Mouse (Mus musculus) layer of hippocampus, adult 11-12 months (tissue): ENCODE measurements around the gene H2-M10.6.

ENCODE experiments used
- DNase-seq: peaks from one replicate; pipeline ENCODE4 v3.0.0; 2022; ENCODE audit warnings: low spot score

The H2-M10.6 gene

DNA sequence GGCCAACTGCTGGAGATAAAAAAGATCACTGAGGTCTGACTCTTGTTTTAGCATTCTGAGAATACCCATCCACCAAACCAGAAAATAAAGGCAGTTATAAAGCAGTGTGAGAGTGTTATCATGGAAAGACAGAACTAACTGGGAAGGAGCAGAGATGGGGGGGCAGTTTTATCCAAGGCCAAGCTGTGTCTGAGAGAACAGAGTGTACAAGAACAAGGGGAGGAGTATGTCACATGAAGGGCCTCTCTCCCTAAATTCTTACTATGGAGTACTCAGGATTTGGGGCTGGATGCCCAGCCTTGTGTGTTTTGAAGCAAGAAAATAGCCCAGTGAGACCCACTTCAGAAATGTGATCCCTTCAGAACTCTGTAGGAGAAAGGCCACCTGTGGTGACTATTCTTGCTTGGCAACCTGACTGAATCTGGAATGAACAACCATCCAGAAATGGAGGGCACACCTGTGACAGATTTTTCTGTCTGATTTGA is 29.0 kb downstream of the H2-M10.6 start:
- DNase-seq = no peak

DNA sequence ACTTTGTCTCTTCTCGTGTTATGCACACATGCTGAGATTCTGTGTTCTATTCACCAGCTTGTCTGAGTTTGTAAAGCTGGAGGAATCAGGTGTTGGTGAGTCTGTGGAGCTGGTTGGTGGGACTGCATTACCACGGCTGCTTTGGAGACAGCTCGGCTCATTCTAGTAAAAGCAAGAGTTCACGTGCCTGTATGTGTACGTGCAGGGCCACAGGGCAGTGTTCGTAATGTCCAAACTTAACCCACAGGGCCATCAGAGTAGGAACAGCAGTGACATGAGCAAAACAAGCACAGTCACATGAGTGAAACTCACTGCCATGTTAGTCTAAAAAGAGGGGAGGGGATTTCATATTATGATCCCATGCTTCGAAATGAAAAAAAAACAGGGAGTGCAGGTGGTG is 31.7 kb downstream of the H2-M10.6 start:
- DNase-seq = no peak

DNA sequence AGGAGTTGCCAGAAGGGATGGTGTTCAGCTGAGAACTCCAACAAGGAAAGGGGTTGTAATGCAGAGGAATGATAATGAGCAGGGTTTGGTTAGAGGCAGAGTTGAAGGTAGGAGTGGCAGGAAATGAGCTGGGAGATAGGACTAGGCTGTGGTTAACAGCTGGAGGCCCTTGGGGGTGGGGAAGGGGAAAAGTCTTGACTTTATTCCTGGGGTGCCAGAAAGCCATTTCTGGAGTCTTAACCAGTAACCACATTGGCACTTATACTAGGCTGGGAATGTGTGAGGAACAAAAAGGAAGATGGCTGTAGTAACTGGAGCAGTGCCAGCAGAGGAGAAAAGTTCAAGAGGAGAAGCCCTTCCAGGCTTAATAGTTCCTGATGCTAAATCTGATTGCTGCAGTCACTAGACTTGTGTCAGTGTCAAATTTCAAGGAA is 32.3 kb downstream of the H2-M10.6 start:
- no peak for DNase-seq

DNA sequence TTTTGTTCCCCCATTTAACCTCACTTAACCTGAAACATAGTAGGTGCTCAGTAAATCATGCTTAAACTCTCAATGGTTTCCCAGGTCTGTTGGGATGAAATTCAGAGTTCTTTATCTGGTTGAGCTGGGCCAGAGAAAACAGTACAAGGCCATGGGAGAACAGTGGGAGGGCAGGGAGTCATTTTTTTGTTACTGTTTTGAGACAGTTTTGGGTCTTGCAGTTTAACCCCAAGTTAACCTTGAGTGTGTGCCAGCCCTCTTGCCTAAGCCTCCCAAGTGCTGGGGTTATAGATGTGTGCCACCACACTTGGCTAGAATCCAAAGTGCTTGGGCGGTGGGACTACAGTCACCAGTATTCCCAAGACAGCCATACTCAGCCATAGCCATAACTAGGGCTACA is 32.8 kb downstream of the H2-M10.6 start:
- DNase-seq = no peak

- DNase-seq = no peak
These were observed 36.9 kb downstream of the H2-M10.6 start for GRCm38 (mm10) chr17:36848911-36849310.

- DNase-seq = no peak
These were observed 38.0 kb downstream of the H2-M10.6 start for GRCm38 (mm10) chr17:36849992-36850391.

- no peak for DNase-seq
These were observed 39.2 kb downstream of the H2-M10.6 start for GRCm38 (mm10) chr17:36851200-36851599.

DNA sequence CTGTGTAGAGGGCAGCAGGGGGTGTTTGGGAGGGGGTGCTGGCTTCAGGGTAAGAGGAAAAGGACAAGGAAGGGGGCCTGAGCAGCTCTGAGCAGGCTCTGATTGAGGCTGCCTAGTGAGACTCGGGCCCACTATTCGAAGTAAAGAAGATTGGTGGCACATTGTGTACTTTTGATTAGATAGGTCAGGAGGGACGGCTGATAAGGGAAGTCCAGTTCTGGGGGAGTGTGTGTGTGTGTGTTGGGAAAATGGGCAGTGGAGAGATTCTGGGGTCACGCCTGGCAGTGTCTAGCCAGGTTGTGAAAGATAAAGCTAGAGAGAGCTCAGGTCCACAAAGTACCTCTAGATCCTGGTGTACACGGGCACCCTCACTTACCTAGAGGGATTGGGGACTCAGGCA is 39.7 kb downstream of the H2-M10.6 start:
- DNase-seq = no peak

DNA sequence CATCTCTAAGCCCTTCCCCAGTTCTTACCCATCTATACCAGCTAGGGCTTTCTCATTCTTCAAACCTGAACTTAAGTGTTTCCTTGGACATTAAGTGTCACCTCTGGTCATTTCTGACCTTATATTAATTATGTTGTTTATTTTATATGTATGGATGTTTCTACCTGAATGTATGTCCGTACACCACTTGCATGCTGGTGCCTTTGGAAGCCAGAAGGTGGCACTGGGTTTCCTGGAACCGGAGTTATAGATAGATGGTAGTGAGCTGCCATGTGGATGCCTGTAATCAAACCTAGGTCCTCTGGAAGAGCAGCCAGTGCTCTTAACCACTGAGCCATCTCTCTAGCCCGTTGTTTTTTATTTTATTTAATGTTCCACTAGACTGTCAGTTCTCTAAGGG is 43.5 kb downstream of the H2-M10.6 start:
- no peak for DNase-seq

DNA sequence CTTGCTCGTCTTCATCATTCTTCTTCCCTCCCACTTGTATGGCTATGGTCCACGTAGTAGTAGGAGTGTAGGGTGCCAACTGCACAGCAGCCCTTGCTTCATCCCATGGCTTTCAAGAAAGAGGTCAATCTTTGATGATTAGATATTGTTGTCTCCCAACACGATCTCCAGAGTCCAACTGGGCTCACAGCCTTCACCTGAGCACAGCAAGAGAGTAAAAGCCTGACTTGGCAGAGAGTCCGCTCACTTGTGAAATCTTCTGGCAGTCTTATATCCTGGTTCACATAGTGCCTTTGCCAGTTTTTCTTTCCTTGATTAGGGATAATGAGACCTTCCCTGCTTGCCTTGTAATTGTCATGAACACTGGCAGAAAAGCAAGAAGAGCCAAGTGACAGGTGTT is 44.3 kb downstream of the H2-M10.6 start:
- no peak for DNase-seq

DNA sequence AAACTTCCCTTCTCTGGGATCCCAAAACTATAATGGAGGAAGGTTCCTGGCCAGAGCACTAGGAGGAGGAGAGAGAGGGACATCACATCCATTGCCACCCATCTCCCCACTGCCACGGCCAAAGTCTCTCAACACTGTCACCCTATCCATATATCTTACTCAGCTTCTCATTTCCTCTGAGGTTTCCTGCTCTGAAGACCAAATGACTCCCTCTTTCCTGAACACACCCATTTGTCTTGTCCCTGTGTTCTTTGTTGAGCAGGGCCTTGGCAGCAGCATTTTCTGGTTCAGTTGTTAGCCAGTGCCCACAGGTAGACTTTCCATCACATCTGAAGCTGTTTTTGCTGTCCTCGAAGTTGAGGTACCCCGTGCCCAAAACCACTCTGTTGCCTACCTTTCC is 46.2 kb downstream of the H2-M10.6 start:
- no peak for DNase-seq

- DNase-seq = no peak
These were observed 49.7 kb downstream of the H2-M10.6 start for GRCm38 (mm10) chr17:36861680-36862079.
